Mouse (Mus musculus): ENCODE data around the gene Fermt1. TPM values are rescaled to one million over a fixed set of nuclear protein-coding genes. Genes with fewer than 3 reads are reported as not detected.

Gene Fermt1
- 1 to 10 TPM in 1 of 2 experiments, under 1 TPM in 1; 0.11 to 2.3 TPM for total RNA-seq (2021)

DNA sequence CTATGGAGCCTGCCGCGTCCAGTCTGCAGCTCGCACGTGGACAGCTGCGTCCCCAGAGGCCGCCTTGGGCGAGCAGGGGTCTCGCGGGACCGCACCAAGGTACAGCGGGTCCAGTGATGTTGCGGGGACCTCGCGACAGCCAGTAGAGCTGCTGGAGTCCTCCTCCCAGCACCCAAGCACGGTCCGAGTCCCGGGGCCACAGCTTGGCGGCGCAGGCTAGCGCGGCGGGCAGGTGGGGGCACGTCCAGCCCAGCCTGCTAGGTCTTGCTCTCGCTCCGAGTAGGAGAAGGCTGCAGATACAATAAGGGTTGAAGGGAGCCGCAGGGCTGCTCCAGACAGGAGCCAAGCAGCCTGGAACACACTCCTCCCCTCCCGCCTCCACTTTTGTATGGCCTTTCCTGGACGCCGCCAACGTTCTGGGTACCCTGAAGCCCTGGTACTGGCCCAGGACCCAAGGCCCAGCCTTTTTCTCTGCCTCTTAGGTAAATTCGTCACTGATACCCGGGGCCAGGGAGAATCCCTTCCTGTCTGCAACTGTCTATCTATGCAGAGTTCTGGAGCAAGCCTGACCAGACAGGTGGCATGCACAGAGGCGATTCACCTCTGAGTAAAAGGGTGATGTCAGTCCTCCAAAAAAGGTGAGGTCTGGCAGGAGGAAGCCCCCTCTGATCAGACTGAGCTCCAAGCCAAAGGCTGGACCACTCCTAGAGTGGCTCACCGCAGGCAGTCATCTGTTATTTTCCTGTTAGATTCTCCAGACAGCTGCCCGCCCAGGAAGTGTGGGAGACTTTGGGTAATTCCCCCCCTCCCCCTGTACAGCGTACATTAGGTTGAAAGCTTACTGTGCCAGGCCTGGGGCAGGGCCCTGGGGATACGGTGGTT, at the start of gene Fermt1:
Fermt1 (minus strand) TSS at position 581 of the 882 bp plus-strand sequence.
- intact Hi-C loops (cut with DNase I): no loop called here
- DNase-seq (ENCODE audit: low spot score in 2 of 2): no peak

DNA sequence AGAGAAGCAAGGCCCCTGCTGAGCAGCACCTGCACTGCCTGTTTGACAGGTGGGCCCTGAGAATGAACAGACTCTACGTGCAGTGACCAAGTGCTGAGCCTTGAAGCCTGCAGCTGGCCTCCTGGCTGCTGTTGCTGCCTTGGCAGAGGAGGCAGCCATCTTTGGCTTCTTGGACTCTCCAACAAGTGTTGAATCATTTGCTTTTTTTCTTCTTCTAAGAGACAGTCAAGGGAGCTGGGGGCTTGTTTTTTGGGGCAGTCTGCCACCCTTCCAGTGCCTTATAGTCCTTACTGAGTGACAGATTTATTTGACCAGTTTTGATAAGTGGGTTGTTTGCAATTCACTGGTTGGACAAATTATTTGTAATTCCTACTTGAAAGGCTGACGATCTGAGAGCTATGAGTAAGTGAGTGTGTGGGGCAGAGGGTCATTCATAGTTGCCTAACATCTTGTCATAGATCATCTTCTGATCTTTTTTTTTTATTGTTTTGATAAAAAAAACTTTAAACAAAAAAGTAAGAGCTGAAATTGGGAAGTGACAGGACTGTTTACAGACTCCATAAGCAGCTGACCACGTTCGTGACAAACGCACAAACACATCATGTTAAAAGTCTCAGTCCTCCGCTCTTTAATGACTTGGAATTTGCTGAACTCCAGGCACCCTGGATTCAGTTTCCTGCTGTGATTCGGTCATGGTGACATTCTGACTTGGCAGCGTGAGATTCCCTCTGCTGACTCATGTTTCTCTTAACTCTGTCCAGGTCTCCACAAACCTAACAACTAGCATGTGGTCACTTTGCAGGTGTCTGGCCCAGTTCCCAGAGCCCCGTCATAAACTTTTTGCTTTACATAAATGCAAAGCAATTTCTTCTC, 47.2 kb upstream of the Fermt1 start:
- intact Hi-C loops (cut with DNase I): no loop called here

DNA sequence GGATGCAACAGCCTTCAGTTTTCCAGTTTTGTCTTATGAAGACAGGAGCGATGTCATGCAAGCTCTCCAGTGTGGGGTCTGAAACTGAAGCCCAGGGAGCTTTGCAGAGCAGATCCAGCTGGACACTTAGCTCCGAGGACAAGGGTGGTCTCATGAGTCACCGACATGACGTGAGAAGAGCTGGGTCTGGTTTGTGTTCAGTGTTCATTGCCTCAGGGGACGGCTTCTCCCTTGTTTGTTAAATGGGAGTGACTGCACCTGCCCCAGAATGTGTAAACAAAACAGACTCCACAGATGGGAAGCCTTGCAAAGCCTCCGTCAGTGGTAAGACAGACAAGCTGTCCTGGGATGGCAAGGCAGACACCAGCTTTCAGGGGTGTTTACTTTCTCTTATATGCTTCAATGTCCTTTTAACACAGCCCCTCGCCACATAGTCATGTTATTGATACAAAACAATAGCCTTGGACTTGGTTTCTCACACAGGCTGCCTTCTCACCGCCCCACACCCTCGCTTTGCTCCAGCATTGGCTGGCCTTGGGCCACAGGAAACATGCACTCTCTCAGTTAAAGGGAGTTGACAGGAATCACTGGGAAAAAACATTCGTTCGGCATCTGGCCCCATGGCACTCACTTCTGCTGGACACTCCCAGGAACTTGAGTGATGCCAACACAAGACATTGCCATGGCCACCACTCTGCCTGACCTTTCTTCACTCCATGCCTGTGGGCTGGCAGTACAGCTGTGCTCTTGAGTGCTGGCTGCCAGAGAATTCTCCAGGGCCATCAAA, 44.3 kb upstream of the Fermt1 start:
- no peak for DNase-seq (ENCODE audit: low spot score in 2 of 2)
- intact Hi-C loops (cut with DNase I): no loop called here

More for the DNA sequence above, 47.2 kb upstream of the Fermt1 start:
- no peak for DNase-seq (ENCODE audit: low spot score in 2 of 2)

- intact Hi-C loops (cut with DNase I): no loop called here
- DNase-seq (ENCODE audit: low spot score in 2 of 2): no peak
Observed at GRCm38 (mm10) chr2:132973346-132973745, 27.6 kb upstream of the Fermt1 start.

- intact Hi-C loops (cut with DNase I): no loop called here
- DNase-seq (ENCODE audit: low spot score in 2 of 2): peak; percentile 35 to 45
Observed at GRCm38 (mm10) chr2:132970772-132971173, 25.1 kb upstream of the Fermt1 start.

DNA sequence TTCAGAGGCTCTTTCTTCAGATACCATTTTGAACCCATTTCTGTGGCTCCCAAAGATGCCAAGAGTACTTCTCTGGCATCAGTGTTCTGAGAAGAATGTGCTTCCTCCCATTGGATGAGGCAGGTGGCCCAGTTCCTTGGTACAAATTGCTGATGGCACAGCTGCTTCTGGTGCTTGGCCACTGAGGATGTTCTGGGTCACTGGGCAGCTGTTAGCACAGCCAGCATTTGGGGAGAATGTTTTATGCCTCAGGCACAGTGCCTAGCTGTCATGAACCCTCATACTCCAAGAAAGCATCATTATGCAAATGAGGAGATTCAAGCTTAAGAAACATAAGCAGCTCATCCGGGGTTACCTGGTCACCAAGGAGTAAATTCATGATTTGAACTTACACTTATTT, 12.1 kb upstream of the Fermt1 start:
- intact Hi-C loops (cut with DNase I): no loop called here
- DNase-seq (ENCODE audit: low spot score in 2 of 2): no peak

GRCm38 (mm10) chr2:132952197-132952596, 6.5 kb upstream of the Fermt1 start:
- intact Hi-C loops (cut with DNase I): no loop called here
- DNase-seq (ENCODE audit: low spot score in 2 of 2): peak; percentile 21 to 31

DNA sequence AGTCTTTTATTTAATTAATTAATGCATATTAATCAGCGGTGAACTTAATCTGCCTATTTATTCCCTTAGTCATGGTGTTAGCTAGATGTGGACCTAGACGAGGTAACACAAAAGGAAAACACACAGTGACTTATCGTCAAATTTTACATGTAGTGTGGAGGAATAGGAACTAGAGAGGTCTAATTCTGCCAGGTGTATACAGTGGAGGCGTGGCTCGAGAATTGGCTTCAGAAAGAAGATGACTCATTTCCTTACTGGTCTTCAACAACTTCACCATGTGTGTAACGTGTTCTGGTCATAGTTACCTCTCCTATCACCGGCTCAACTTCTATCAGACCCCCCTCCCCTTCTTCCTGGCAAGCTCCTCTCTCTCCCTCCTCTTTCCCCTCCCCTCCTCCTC, 2.5 kb upstream of the Fermt1 start:
- no peak for DNase-seq (ENCODE audit: low spot score in 2 of 2)
- intact Hi-C loops (cut with DNase I): no loop called here

DNA sequence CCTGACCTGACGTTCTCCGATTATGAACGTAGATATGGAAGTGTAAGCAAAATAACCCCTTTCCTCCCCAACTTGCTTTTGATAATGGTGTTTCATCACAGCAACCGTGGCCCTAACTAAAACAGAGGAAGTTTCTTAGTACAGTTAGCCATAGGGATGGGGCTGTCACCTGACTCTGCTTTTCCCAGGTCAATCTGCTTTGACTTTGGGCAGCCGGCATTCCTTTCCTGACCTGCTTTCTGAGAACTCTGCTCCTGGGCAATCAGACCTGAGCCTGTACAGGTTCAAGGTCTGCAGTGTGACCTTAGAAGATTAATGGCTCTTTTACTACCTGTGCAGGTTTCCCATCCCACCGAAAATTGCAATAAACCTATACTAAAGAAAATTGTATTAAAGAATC, 1.3 kb upstream of the Fermt1 start:
- intact Hi-C loops (cut with DNase I): no loop called here
- DNase-seq (ENCODE audit: low spot score in 2 of 2): no peak

DNA sequence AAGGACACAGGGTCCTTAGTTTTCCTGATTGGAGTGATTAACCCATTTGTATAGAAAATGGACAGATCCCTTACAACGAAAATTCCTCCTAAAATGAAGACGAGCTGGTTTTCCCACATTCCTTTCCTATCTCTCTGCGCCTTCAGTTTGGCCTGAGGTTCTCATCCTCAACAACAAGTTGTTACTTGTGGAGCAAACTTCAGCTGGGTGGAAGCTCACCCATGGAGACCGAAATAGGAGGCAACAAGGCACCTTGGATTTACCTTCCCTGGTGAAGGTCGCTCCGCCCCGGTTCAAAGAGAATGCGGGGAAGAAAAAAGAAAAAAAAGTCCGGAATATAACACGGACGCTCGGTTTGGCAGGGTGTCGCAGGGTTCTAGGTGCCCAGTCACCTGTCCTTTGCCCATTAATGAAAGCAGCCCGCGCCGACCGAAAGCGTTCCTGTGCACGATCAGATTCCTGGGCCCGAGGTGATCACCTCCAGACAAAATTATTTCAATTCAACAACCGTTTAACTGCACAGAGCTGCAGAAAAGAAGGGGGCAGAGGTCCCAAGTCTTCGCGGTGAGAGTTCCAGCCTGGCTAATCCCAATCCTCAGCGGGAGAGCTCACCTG, 888 bp downstream of the Fermt1 start:
- intact Hi-C loops (cut with DNase I): no loop called here
- no peak for DNase-seq (ENCODE audit: low spot score in 2 of 2)

- no peak for DNase-seq (ENCODE audit: low spot score in 2 of 2)
- intact Hi-C loops (cut with DNase I): no loop called here
Observed at GRCm38 (mm10) chr2:132943997-132944396, 1.7 kb downstream of the Fermt1 start.

DNA sequence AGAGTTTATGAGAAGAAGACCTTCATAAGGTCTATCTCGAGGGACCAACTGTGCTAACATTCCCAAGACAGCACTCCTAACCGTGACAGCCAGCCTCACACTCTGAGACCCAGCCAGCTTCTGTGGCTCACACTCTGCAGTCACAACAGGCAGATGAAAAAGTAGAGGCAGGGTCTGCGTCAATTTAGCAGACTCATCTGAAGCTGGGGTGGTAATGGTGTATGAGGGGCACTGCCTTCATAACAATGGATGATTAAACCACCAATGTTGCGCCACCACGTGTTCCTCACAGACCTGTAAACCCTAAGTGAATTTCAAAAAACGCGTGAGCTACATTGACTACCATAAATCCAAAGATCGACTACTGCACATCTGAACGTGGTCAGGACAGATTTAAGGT, 2.1 kb downstream of the Fermt1 start:
- DNase-seq (ENCODE audit: low spot score in 2 of 2): no peak
- intact Hi-C loops (cut with DNase I): no loop called here

- no peak for DNase-seq (ENCODE audit: low spot score in 2 of 2)
- intact Hi-C loops (cut with DNase I): no loop called here
Observed at GRCm38 (mm10) chr2:132939056-132939455, 6.7 kb downstream of the Fermt1 start.

DNA sequence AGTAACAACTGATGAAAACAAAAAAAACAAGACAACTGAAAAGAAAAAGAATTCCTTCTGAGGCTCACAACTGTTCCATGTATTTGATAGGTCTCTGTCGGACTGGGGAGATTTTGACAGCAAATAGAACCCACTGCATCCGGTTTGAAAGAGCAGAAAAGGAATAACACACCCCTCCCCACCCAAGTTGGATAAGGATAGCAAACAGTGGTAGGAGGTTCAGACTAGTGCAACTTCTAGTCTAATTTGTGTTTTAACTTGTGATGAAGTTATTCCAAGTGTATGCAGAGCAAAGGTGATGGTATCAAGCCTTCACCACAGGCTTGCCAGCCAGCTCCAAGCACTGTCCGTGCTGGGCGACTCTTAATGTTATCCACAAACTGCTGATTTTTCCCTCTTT, 9.5 kb downstream of the Fermt1 start:
- intact Hi-C loops (cut with DNase I): no loop called here

GRCm38 (mm10) chr2:132934711-132935110, 11.0 kb downstream of the Fermt1 start:
- intact Hi-C loops (cut with DNase I): no loop called here
- no peak for DNase-seq (ENCODE audit: low spot score in 2 of 2)

More for the DNA sequence above, 9.5 kb downstream of the Fermt1 start:
- DNase-seq (ENCODE audit: low spot score in 2 of 2): no peak

DNA sequence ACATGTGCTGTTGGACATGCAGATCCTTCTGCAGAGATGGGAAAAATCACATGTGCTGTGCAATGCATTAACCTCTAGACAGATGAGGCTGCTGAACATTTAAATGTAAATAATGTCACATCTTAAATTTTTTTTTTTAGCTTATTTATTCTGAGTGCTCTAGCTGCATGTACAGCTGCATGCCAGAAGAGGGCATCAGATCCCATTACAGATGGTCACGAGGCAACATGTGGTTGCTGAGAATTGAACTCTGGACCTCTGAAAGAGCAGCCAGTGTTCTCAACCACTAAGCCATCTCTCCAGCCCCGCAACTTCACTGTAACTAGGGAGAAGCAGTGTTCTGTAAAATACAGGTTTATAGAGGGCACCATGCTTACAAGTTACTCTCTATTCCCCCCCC, 11.6 kb downstream of the Fermt1 start:
- no peak for DNase-seq (ENCODE audit: low spot score in 2 of 2)
- intact Hi-C loops (cut with DNase I): no loop called here

GRCm38 (mm10) chr2:132928999-132929398, 16.7 kb downstream of the Fermt1 start:
- intact Hi-C loops (cut with DNase I): no loop called here
- DNase-seq (ENCODE audit: low spot score in 2 of 2): no peak

- no peak for DNase-seq (ENCODE audit: low spot score in 2 of 2)
Observed at GRCm38 (mm10) chr2:132927871-132928270, 17.8 kb downstream of the Fermt1 start.

GRCm38 (mm10) chr2:132927298-132927697, 18.4 kb downstream of the Fermt1 start:
- intact Hi-C loops (cut with DNase I): no loop called here
- no peak for DNase-seq (ENCODE audit: low spot score in 2 of 2)

More at GRCm38 (mm10) chr2:132927871-132928270, 17.8 kb downstream of the Fermt1 start:
- intact Hi-C loops (cut with DNase I): no loop called here
